Mouse (Mus musculus) lung, postnatal 0 days (tissue): ENCODE results near the gene Cisd2.

Experiments
- CTCF ChIP-seq: IDR thresholded peaks from 2 replicates; pipeline ENCODE4 v1.5.1; 2016; ENCODE audit warnings: antibody characterized with exemption, mild to moderate bottlenecking
- EP300 ChIP-seq: IDR thresholded peaks from 2 replicates; pipeline ENCODE4 v1.6.1; 2016; ENCODE audit warnings: antibody characterized with exemption, mild to moderate bottlenecking, control low read depth

DNA sequence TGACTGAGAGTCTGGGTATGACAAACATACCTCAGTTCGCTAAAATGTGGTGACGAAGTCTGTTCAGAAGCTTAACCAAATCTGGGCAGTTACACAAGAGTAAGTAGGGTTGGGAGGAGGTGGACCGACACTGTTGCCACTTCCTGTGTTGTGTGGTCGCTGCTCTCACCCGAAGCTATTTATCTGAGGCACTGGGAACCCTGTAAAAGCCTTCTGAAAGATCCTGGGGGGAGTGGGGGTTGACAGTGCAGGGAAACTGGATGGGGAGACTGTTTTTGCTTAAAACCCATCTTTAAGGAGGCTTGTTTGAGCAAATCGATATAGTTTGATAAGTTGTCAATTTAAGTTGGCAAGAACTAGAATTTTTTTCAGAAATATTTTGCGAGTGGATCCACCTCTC lies 16.5 kb upstream of the Cisd2 start:
- TF ChIP-seq CTCF (no peak), EP300 (no peak)
